Mouse (Mus musculus) forebrain, embryonic 10.5 days (tissue): ENCODE results near the gene Ankrd55. TPM values are rescaled to one million over a fixed set of nuclear protein-coding genes. Genes with fewer than 3 reads are reported as not detected.

Experiments used
- DNase-seq: peaks from one replicate; pipeline ENCODE4 v3.0.0-alpha.2; 2017; ENCODE audit warnings: low spot score; ENCODE audit errors: extremely low spot score
- H3K27ac ChIP-seq: fragments of 300-500 bp; sonication (generic); 2 replicates; pipeline ENCODE4 v1.5.1; 2016; ENCODE audit warnings: mild to moderate bottlenecking
- H3K27me3 ChIP-seq: fragments of 300-500 bp; sonication (generic); 2 replicates; pipeline ENCODE4 v1.6.1; 2016; ENCODE audit warnings: mild to moderate bottlenecking; ENCODE audit not compliant: poor library complexity, severe bottlenecking
- H3K36me3 ChIP-seq: fragments of 300-500 bp; sonication (generic); replicated peaks from 2 replicates; pipeline ENCODE4 v1.6.1; 2016; ENCODE audit warnings: mild to moderate bottlenecking, moderate library complexity
- H3K4me1 ChIP-seq: fragments of 300-500 bp; sonication (generic); 2 replicates; pipeline ENCODE4 v1.6.1; 2016
- H3K4me3 ChIP-seq: fragments of 300-500 bp; sonication (generic); 2 replicates; pipeline ENCODE4 v1.5.1; 2016; ENCODE audit warnings: mild to moderate bottlenecking, moderate library complexity
- H3K9me3 ChIP-seq: fragments of 300-500 bp; sonication (generic); 2 replicates; pipeline ENCODE4 v1.6.1; 2016; ENCODE audit warnings: mild to moderate bottlenecking, moderate library complexity
- WGBS: fragments of 180-500 bp; shearing (Covaris S2); methylation state at CpG from one replicate; pipeline ENCODE4 v1.1.7; 2016; 5-methylcytosine and 5-hydroxymethylcytosine counted together
- polyA plus RNA-seq: library from polyadenylated mRNA; unstranded; fragments of >200 nt; fragmentation: Nextera tagmentation; extraction: Ambion mirVana; gene quantifications from 2 replicates; pipeline ENCODE4 v1.2.1, GENCODE M21; 2016

The Ankrd55 gene
- polyA plus RNA-seq, 1 experiment from 2014 or later = 0.60 TPM

DNA sequence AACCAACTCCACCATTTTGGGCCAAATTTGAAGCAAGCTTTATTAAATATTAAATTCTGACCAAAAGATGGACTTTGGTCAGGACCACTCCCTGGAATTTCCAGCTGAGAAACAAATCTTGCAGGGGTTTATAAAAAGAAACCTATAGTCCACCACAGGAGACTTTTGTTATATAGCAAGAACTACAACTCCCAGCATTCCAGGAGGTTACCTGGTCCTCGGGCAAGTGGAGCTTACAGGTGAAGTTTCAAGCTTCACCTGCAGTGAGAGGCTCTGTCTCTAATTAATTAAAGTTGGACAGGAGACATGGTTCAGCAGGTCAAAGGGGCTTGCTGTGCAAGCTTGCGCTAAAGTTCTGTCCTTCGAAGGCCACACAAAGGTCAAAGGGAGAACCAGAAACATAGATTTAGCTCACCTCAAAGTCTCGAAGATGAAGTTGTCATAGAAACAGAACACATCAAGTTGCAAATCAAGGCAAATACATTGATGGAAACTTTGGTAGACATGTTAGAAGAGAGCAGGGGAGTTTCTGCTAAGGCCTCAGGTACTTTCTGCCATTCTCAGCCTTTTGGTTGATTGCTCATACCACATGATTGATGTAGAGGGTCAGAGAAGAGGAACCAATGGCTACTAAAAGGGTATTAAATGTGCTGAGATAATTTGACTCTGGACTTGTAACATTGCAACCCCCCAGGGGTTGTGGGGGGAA lies 78.2 kb downstream of the Ankrd55 start:
- H3K27me3 ChIP-seq = no peaks in the 10 kb centered on the region
- 86% methylated on average over 4 of the region's 4 CpGs for WGBS
- no peaks in the 10 kb centered on the region; the same call in 1 of the 2 replicates for H3K4me1 ChIP-seq
- no peaks in the 10 kb centered on the region for H3K36me3 ChIP-seq
- no peak for DNase-seq
- no peak overlapping the region for H3K4me3 ChIP-seq
- H3K27ac ChIP-seq = no peak overlapping the region
- no peaks in the 10 kb centered on the region for H3K9me3 ChIP-seq

DNA sequence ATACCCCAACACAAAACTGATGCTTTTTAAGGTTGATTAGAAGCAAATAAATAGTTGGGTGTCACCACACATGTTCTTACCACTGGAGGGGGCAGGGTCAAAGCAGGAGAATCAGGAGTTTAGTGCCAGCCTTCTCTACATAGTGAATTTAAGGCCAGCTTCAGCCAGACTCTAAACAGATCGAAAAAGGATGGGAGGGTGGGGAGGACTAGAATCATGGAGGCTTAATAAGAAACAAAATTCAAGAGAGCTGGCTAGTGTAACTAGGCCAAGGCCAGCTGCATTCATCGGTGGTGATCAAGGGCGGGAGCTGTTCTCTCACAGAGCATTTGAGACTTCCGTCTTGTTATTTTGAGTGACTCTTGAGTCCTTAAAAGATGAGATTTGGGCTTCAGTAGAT lies 83.5 kb downstream of the Ankrd55 start:
- H3K4me3 ChIP-seq = no peak overlapping the region
- H3K27ac ChIP-seq = no peak overlapping the region
- whole genome bisulfite sequencing = 89% methylated on average over 4 of the region's 4 CpGs
- no peaks in the 10 kb centered on the region for H3K9me3 ChIP-seq
- H3K36me3 ChIP-seq = no peaks in the 10 kb centered on the region
- DNase-seq = no peak
- no peaks in the 10 kb centered on the region for H3K27me3 ChIP-seq
- H3K4me1 ChIP-seq = peaks cover 4% of the 10 kb centered on the region

GRCm38 (mm10) chr13:112375766-112376165 lies 87.5 kb downstream of the Ankrd55 start:
- Histone ChIP-seq H3K4me3 (no peak overlapping the region), H3K4me1 (peaks cover 4% of the 10 kb centered on the region), H3K36me3 (no peaks in the 10 kb centered on the region), H3K9me3 (no peaks in the 10 kb centered on the region), H3K27me3 (no peaks in the 10 kb centered on the region), H3K27ac (no peak overlapping the region)
- 38% methylated on average over 8 of the region's 8 CpGs for WGBS
- DNase-seq = no peak

- no peaks in the 10 kb centered on the region for H3K9me3 ChIP-seq
- no peak overlapping the region for H3K4me3 ChIP-seq
- no peak for DNase-seq
- peaks cover 4% of the 10 kb centered on the region for H3K4me1 ChIP-seq
- WGBS = 83% methylated on average over 9 of the region's 9 CpGs
- no peaks in the 10 kb centered on the region for H3K27me3 ChIP-seq
- no peak overlapping the region for H3K27ac ChIP-seq
- H3K36me3 ChIP-seq = no peaks in the 10 kb centered on the region
Observed at GRCm38 (mm10) chr13:112378782-112379305, 90.6 kb downstream of the Ankrd55 start.

GRCm38 (mm10) chr13:112381476-112381875 lies 93.2 kb downstream of the Ankrd55 start:
- Histone ChIP-seq H3K27me3 (no peaks in the 10 kb centered on the region), H3K36me3 (no peaks in the 10 kb centered on the region), H3K27ac (no peak overlapping the region), H3K4me1 (no peaks in the 10 kb centered on the region), H3K9me3 (no peaks in the 10 kb centered on the region), H3K4me3 (no peak overlapping the region)
- WGBS = 77% methylated on average over 2 of the region's 2 CpGs
- DNase-seq = no peak

- WGBS = 81% methylated on average over 4 of the region's 4 CpGs
- no peaks in the 10 kb centered on the region for H3K9me3 ChIP-seq
- no peaks in the 10 kb centered on the region for H3K27me3 ChIP-seq
- no peak overlapping the region for H3K4me3 ChIP-seq
- H3K4me1 ChIP-seq = no peaks in the 10 kb centered on the region
- no peak for DNase-seq
- no peak overlapping the region for H3K27ac ChIP-seq
- H3K36me3 ChIP-seq = no peaks in the 10 kb centered on the region
Observed at GRCm38 (mm10) chr13:112382457-112382856, 94.2 kb downstream of the Ankrd55 start.

DNA sequence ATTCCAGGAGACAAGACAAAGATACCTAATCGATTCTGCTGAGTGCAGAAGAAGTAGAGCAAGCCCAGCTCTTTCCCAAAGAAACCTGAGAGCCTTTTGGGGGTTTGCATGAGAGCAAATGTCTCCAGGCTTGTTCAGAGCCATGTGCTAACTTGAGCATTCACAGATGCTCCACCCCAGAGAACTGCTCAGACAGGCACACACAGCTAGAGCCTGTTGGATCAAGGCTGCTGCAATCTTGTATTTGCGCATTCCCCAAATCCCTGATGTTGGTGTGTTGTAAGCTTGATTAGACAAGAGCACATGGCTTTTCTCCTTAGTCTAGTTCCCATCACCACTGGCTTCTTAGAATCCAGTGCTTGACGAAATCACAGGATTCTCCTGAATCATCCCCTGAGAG lies 94.7 kb downstream of the Ankrd55 start:
- H3K27me3 ChIP-seq = no peaks in the 10 kb centered on the region
- H3K9me3 ChIP-seq = no peaks in the 10 kb centered on the region
- no peaks in the 10 kb centered on the region for H3K36me3 ChIP-seq
- 86% methylated on average over 3 of the region's 3 CpGs for WGBS
- no peak for DNase-seq
- no peaks in the 10 kb centered on the region for H3K4me1 ChIP-seq
- H3K27ac ChIP-seq = no peak overlapping the region
- H3K4me3 ChIP-seq = no peak overlapping the region

DNA sequence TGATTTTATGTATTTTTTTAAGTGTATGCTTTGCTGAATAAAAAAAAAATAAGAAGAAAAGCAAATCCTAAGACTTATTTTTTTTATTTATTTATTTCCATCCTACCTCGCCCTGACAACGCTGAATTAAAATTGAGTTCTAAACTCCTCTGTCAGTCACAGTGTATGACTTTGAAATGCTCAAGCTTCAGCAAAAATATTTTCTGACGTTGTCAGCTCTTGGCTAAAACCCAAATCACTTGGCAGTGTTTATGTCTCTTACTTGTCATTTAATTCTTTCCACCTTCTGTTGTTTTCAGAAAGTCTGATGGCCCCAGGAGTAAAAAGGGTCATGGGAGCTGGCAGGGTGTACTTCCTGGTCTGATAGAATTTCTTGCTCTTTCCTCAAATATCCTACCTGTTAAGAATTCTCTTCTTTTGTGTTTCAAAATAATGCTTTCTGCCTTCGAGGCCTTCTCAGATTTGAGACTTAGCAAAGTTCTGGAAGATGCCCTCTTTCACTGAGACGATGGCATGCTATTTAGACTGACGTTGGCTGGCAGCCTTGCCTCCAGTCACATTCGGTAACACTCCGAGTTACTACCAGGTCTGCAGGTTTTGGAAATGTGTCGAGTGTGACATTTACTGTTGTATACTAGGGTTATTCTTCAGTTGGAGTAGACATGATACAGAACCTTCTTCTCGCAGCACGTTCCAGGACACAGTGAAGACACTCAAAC lies 95.8 kb downstream of the Ankrd55 start:
- 87% methylated on average over 11 of the region's 11 CpGs for WGBS
- Histone ChIP-seq H3K9me3 (no peaks in the 10 kb centered on the region), H3K27ac (no peak overlapping the region), H3K4me3 (no peak overlapping the region), H3K4me1 (no peaks in the 10 kb centered on the region), H3K27me3 (no peaks in the 10 kb centered on the region), H3K36me3 (no peaks in the 10 kb centered on the region)
- no peak for DNase-seq

GRCm38 (mm10) chr13:112385040-112385439 lies 96.8 kb downstream of the Ankrd55 start:
- H3K4me1 ChIP-seq = no peaks in the 10 kb centered on the region
- H3K9me3 ChIP-seq = no peaks in the 10 kb centered on the region
- 95% methylated on average over 9 of the region's 9 CpGs for whole genome bisulfite sequencing

DNA sequence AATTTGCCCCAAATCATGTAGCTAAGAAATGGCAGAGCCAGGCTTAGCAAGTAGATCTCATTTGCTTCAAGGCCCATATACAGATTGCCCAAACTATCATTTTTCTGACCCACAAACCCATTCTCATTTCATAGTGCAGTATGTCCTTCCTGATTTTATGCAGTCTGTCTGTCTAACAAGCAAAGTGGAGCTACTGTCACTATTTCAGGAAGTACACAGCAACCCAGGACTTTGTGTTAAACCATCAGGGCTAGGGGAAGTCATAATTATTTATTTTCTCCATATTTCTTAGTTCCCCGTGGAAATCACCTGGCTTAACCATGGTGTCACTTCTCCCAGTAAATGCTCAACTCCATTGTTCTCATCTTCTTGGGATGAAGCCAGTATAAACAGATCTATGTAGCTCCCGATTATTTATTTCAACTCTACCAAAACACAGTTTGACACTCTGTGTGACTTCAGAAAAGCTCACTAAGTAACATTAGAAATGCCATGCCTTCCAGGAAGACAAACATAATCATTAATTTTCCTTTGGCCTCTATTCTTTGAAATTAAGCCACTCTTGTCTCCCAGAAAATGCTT lies 98.3 kb downstream of the Ankrd55 start:
- no peak for DNase-seq
- Histone ChIP-seq H3K36me3 (no peaks in the 10 kb centered on the region), H3K4me3 (no peak overlapping the region), H3K4me1 (no peaks in the 10 kb centered on the region), H3K27me3 (no peaks in the 10 kb centered on the region), H3K9me3 (no peaks in the 10 kb centered on the region), H3K27ac (no peak overlapping the region)
- WGBS = 88% methylated on average over 2 of the region's 2 CpGs

More at GRCm38 (mm10) chr13:112385040-112385439, 96.8 kb downstream of the Ankrd55 start:
- H3K4me3 ChIP-seq = no peak overlapping the region
- H3K27ac ChIP-seq = no peak overlapping the region
- DNase-seq = no peak
- H3K27me3 ChIP-seq = no peaks in the 10 kb centered on the region
- H3K36me3 ChIP-seq = no peaks in the 10 kb centered on the region

- H3K27me3 ChIP-seq = no peaks in the 10 kb centered on the region
- H3K9me3 ChIP-seq = no peaks in the 10 kb centered on the region
- H3K4me3 ChIP-seq = no peak overlapping the region
- H3K27ac ChIP-seq = no peak overlapping the region
- no peak for DNase-seq
- no peaks in the 10 kb centered on the region for H3K36me3 ChIP-seq
- 90% methylated on average over 5 of the region's 5 CpGs for WGBS
- no peaks in the 10 kb centered on the region for H3K4me1 ChIP-seq
Observed at GRCm38 (mm10) chr13:112387279-112387678, 99.0 kb downstream of the Ankrd55 start.

DNA sequence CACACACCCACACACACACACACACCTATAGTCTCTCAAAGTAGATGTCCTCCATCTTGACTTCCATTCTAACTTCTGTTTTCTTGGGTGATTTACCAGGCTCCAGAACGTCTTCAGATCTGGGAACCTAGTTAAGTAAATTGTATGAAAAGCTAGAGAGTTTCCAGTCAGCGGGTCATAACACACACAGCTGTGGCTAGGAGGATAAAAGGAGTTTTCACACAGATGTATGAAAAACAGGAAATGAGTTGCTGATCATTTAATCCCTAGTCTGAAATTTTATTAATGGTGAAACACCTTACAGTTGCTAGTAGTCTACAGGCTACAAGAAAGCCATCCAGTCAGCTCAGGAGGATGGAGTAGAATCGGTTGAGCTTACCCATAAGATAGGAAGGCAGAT lies 99.9 kb downstream of the Ankrd55 start:
- no peak overlapping the region for H3K4me3 ChIP-seq
- H3K9me3 ChIP-seq = no peaks in the 10 kb centered on the region
- no peaks in the 10 kb centered on the region for H3K4me1 ChIP-seq
- H3K36me3 ChIP-seq = no peaks in the 10 kb centered on the region
- no peak for DNase-seq
- no peaks in the 10 kb centered on the region for H3K27me3 ChIP-seq
- no peak overlapping the region for H3K27ac ChIP-seq
- 91% methylated on average over 3 of the region's 3 CpGs for WGBS

GRCm38 (mm10) chr13:112390206-112390605 lies 102.0 kb downstream of the Ankrd55 start:
- no peak for DNase-seq
- 96% methylated on average over 1 of the region's 1 CpGs for WGBS
- Histone ChIP-seq H3K4me1 (no peaks in the 10 kb centered on the region), H3K9me3 (no peaks in the 10 kb centered on the region), H3K36me3 (no peaks in the 10 kb centered on the region), H3K27ac (no peak overlapping the region), H3K27me3 (no peaks in the 10 kb centered on the region), H3K4me3 (no peak overlapping the region)
